Mouse (Mus musculus) cerebellum, adult 11-12 months (tissue): ENCODE data around the gene Tesmin.

Experiments used
- DNase-seq: peaks from one replicate; pipeline ENCODE4 v3.0.0; 2022

Gene Tesmin

GRCm38 (mm10) chr19:3394216-3394615 lies 5.6 kb downstream of the Tesmin start:
- DNase-seq, result no peak

GRCm38 (mm10) chr19:3400057-3400456 lies 11.4 kb downstream of the Tesmin start:
- DNase-seq, result no peak

- no peak for DNase-seq
Observed at GRCm38 (mm10) chr19:3401504-3401903, 12.8 kb downstream of the Tesmin start.

GRCm38 (mm10) chr19:3401943-3402342 lies 13.3 kb downstream of the Tesmin start:
- DNase-seq, result no peak

GRCm38 (mm10) chr19:3402390-3402789 lies 13.7 kb downstream of the Tesmin start:
- no peak for DNase-seq

GRCm38 (mm10) chr19:3404030-3404429 lies 15.4 kb downstream of the Tesmin start:
- DNase-seq, result no peak

- no peak for DNase-seq
Observed at GRCm38 (mm10) chr19:3405531-3406281, 17.0 kb downstream of the Tesmin start.

GRCm38 (mm10) chr19:3414268-3414733 lies 25.6 kb downstream of the Tesmin start, which contains the start of gene Gal:
Gene Gal (minus strand): TSS chr19:3414544.
- DNase-seq, result no peak

GRCm38 (mm10) chr19:3419251-3419650 lies 30.6 kb downstream of the Tesmin start:
- DNase-seq, result no peak

- DNase-seq, result no peak
Observed at GRCm38 (mm10) chr19:3422488-3422887, 33.8 kb downstream of the Tesmin start.

- DNase-seq, result no peak
Observed at GRCm38 (mm10) chr19:3422981-3423380, 34.3 kb downstream of the Tesmin start.

GRCm38 (mm10) chr19:3424214-3424613 lies 35.6 kb downstream of the Tesmin start:
- no peak for DNase-seq

GRCm38 (mm10) chr19:3428057-3428830 lies 39.6 kb downstream of the Tesmin start:
- no peak for DNase-seq

GRCm38 (mm10) chr19:3429156-3429816 lies 40.6 kb downstream of the Tesmin start:
- DNase-seq, result no peak

- DNase-seq, result no peak
Observed at GRCm38 (mm10) chr19:3431066-3431465, 42.4 kb downstream of the Tesmin start.

GRCm38 (mm10) chr19:3431969-3432368 lies 43.3 kb downstream of the Tesmin start:
- DNase-seq, result no peak

- DNase-seq, result no peak
Observed at GRCm38 (mm10) chr19:3434124-3434523, 45.5 kb downstream of the Tesmin start.

- no peak for DNase-seq
Observed at GRCm38 (mm10) chr19:3434641-3435040, 46.0 kb downstream of the Tesmin start.

GRCm38 (mm10) chr19:3435824-3436223 lies 47.2 kb downstream of the Tesmin start:
- DNase-seq, result no peak

GRCm38 (mm10) chr19:3436840-3437239 lies 48.2 kb downstream of the Tesmin start:
- DNase-seq, result no peak

GRCm38 (mm10) chr19:3437980-3438379 lies 49.3 kb downstream of the Tesmin start:
- no peak for DNase-seq

- no peak for DNase-seq
Observed at GRCm38 (mm10) chr19:3440667-3441066, 52.0 kb downstream of the Tesmin start.

- no peak for DNase-seq
Observed at GRCm38 (mm10) chr19:3441092-3441491, 52.4 kb downstream of the Tesmin start.

- DNase-seq, result no peak
Observed at GRCm38 (mm10) chr19:3447348-3447747, 58.7 kb downstream of the Tesmin start.
